Mouse (Mus musculus) brown adipose tissue, adult 24 weeks (tissue): ENCODE results near the gene Susd4. TPM values are rescaled to one million over a fixed set of nuclear protein-coding genes. Genes with fewer than 3 reads are reported as not detected.

Experiments used
- H3K27ac ChIP-seq: fragments of 200-500 bp; replicated peaks from 2 replicates; pipeline ENCODE4 v1.5.1; 2012; ENCODE audit warnings: low read depth, mild to moderate bottlenecking, low read length
- H3K4me1 ChIP-seq: fragments of 200-500 bp; 2 replicates; pipeline ENCODE4 v1.6.1; 2012; ENCODE audit warnings: low read length, mixed read lengths; ENCODE audit not compliant: control insufficient read depth, insufficient read depth, insufficient read length
- H3K4me3 ChIP-seq: fragments of 200-500 bp; 2 replicates; pipeline ENCODE4 v1.5.1; 2012; ENCODE audit warnings: low read depth, mild to moderate bottlenecking, low read length, moderate library complexity; ENCODE audit not compliant: insufficient read depth
- polyA plus RNA-seq: library from polyadenylated mRNA; stranded (reverse); fragments of >200 nt; gene quantifications from 2 replicates; pipeline ENCODE4 v1.2.4, GENCODE M21; 2012; ENCODE audit not compliant: missing spikeins, insufficient read depth, insufficient read length

Gene Susd4
- polyA plus RNA-seq, 1 experiment, result not detected

GRCm38 (mm10) chr1:182814566-182814965 lies 50.9 kb downstream of the Susd4 start:
- no peak overlapping the region for H3K4me3 ChIP-seq
- H3K4me1 ChIP-seq, result no peaks in the 10 kb centered on the region
- no peak overlapping the region for H3K27ac ChIP-seq

DNA sequence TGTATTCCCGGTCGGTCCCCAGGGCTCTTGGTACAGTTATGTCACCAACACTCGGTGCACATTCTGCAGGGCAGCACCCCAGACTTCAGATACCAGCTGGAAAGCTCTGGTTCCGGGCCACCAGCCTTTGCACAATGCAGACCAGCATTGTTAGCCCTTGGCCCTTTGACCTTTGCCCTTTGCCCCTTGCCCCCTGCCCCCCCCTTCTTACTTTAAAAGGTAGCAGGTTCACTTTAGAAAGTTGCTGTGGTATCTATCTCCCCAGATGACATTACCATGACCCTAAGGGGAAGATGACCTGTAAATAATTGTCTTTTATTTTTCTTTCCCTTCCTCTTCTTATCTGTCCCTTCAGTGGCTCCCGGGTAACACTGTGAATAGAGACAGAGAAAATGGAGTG lies 53.4 kb downstream of the Susd4 start:
- Histone ChIP-seq H3K4me1 (no peaks in the 10 kb centered on the region), H3K27ac (no peak overlapping the region), H3K4me3 (no peak overlapping the region)

DNA sequence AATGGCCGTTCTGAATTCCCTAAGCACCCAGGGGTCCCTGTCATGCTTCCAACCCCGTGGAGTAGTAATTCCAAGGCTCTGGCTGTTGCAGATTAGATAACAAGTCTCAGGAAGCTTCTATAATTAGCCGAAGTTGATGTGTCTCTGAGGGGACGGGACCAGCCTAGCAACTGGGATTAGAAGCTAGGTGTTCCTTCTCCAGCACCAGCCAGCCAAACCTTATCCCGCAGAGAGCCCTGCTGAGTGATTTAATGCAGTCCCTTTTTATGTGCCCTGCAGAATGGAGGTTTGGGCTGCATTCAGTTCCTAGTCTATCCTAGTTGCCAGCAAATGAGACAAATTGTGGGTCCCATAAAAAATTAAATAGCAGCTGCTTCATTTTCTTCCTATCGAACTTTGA lies 54.0 kb downstream of the Susd4 start:
- Histone ChIP-seq H3K4me1 (no peaks in the 10 kb centered on the region), H3K27ac (no peak overlapping the region), H3K4me3 (no peak overlapping the region)

DNA sequence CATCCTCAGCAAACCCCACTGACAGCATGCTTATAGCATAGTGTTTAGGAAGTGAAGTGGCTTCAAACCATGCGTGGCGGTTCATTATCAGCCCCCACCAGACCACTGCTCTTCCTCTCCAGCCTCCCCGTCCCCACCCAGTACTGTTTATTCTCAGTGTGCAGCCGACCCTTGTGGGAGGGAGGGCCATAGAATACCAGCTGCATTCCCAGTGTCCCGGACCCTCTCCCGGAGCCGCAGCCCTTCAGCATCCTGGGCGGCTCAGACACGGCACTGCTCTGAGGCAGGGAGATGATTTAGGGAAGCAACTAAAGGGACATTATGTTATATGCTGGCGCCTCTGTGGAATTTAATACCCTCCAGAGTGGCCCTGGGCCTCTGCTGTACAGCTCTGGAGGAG lies 55.3 kb downstream of the Susd4 start:
- H3K4me1 ChIP-seq, result no peaks in the 10 kb centered on the region
- H3K27ac ChIP-seq, result no peak overlapping the region
- H3K4me3 ChIP-seq, result no peak overlapping the region

DNA sequence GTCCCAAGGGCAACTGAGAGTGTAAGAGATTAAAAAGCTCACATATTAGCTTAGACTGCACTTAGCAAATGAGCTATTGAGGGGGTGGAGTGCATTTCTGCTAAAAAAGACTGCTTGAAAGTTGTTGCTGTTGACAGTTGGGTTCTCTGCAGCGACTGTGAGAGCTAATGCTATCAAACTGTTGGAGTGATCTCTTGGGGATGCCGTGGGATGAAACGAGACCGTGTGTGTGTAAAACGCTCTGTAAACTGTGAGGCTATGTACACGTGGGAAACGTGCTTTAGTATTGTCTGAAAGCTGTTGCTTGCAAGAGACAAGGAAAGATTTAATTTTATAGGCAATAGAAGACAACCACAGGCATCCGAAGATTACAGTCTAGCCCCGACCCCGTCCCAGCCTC lies 59.1 kb downstream of the Susd4 start:
- H3K4me1 ChIP-seq, result no peaks in the 10 kb centered on the region

GRCm38 (mm10) chr1:182823723-182824421 lies 60.2 kb downstream of the Susd4 start:
- no peak overlapping the region for H3K27ac ChIP-seq
- H3K4me3 ChIP-seq, result no peak overlapping the region

More for the DNA sequence above, 59.1 kb downstream of the Susd4 start:
- Histone ChIP-seq H3K4me3 (no peak overlapping the region), H3K27ac (no peak overlapping the region)

DNA sequence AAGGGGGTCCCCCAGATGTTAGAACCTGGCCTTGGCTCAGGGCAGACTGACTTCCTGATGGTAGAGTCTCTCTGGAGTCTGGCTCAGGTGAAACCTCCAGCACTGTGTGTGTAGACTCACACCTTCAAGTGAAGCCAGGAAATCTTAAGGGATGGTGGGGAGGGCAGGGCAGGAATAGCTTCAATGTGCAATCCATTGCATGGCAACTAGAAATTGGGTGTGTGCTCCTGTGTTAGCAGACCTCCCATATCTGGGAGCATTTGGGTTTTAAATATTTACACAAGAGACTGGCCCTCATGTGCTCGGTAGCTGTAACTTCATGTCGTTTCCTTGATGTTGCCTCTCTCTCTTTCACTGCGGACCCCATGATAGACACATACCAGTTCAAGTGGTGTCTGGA lies 62.9 kb downstream of the Susd4 start:
- no peaks in the 10 kb centered on the region for H3K4me1 ChIP-seq
- H3K27ac ChIP-seq, result no peak overlapping the region
- H3K4me3 ChIP-seq, result no peak overlapping the region

More at GRCm38 (mm10) chr1:182823723-182824421, 60.2 kb downstream of the Susd4 start:
- no peaks in the 10 kb centered on the region for H3K4me1 ChIP-seq

- Histone ChIP-seq H3K4me1 (no peaks in the 10 kb centered on the region), H3K27ac (no peak overlapping the region), H3K4me3 (no peak overlapping the region)
Observed at GRCm38 (mm10) chr1:182838061-182838460, 74.4 kb downstream of the Susd4 start.

DNA sequence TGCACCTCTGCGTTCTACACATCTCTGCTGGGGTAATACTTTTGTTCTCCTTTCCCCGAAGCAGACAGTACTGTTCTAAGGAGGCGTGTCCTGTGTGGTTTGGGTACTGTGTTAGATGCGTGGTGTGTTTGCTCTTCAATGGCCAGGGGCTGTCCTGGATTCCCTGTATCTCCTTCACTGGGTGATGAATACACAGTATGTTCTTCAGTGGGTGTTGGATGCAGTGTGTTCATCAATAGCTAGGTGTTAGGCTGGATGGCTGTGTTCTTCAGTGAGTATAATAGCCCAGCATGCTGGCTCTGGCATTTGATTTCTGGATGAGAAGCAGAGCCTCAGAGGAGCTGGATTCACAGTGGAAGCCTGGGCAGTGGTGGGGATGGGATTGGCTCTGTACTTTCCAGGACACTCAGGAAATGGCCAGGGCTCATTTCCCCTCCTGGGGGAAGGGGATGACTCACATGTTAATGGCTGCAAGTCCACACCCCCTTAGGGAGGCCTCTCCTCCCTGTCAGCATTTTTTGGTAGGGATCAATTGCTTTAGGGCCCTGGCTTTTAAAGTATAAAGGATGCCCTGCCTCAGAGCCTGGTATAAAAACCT lies 75.8 kb downstream of the Susd4 start:
- no peaks in the 10 kb centered on the region for H3K4me1 ChIP-seq
- no peak overlapping the region for H3K4me3 ChIP-seq
- no peak overlapping the region for H3K27ac ChIP-seq

- Histone ChIP-seq H3K4me1 (no peaks in the 10 kb centered on the region), H3K4me3 (no peak overlapping the region), H3K27ac (no peak overlapping the region)
Observed at GRCm38 (mm10) chr1:182840011-182840410, 76.4 kb downstream of the Susd4 start.

DNA sequence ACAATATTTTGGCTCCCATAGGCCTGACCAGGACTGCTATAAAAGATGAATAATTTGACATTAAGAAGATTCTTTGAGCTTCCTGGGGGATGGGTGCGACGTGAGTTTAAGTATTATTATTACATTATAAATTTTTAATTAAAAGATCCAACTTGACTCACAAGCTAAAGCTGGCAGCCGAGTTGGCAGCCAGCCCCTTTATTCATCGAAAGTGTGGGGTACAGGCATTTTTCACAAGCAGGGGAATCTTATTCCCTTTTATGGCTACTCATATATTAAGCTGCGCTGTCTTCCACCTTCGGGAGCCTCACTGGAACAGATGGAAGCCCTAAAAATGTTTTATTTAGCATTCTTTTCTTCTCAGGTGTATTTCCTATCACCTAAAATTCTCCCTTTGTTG lies 76.9 kb downstream of the Susd4 start:
- Histone ChIP-seq H3K27ac (no peak overlapping the region), H3K4me3 (no peak overlapping the region), H3K4me1 (no peaks in the 10 kb centered on the region)

GRCm38 (mm10) chr1:182849556-182849955 lies 85.9 kb downstream of the Susd4 start:
- no peak overlapping the region for H3K27ac ChIP-seq
- H3K4me3 ChIP-seq, result no peak overlapping the region
- no peaks in the 10 kb centered on the region for H3K4me1 ChIP-seq

DNA sequence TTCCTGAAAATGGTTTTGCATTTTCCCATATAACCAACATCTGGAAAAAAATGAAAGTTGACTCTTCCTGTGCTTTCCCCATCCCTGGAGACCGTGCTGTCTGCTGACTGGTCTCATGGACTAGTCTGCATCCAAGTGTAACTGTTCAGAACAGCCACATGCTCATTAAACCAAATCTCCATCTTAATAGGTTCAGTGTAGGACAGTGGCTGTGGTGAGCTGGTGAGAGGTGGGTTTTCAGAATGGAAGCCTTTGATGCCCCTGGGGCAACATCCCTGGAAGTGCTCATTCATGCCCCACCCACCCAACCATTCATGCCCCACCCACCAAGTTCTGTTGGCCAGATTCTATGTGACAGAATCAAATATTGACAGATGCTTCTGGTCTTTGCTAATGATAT lies 86.4 kb downstream of the Susd4 start:
- Histone ChIP-seq H3K4me1 (no peaks in the 10 kb centered on the region), H3K4me3 (no peak overlapping the region), H3K27ac (no peak overlapping the region)

- H3K4me1 ChIP-seq, result no peaks in the 10 kb centered on the region
- H3K4me3 ChIP-seq, result no peak overlapping the region
- no peak overlapping the region for H3K27ac ChIP-seq
Observed at GRCm38 (mm10) chr1:182852158-182852557, 88.5 kb downstream of the Susd4 start.

GRCm38 (mm10) chr1:182856636-182857035 lies 93.0 kb downstream of the Susd4 start:
- no peak overlapping the region for H3K27ac ChIP-seq
- no peak overlapping the region for H3K4me3 ChIP-seq
- H3K4me1 ChIP-seq, result no peaks in the 10 kb centered on the region

DNA sequence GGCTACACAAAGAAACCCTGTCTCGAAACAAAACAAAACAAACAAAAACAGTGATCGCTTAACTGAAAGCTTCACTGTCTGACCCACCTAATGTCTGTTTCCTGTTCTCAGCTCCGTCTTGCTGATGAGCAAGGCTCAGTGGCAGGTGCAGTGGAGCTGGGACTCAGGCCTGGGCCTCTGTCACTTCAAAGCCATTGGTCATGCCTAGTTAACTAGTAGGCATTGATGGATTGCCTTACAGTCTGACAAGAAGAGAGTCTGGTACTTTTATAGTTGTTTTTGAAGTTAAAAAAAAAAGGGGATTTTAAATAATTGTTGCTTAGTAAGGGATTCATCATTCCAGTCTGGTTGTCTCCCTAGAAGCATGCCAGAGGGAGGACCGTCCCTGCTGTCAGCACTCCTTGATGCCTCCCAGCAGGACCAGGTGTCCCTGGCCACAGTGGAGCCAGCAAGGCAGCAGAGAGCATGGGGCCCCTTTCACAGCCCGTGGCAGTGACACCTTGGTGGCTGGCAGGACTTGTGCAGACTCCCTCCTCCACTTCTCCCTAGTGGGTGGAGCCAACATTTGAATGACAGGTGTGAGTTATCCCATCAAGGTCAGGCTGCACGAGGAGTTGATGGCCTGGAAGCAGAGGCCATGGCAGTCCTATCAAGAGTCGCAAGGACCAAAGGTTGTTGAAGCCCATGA lies 98.2 kb downstream of the Susd4 start:
- Histone ChIP-seq H3K27ac (no peak overlapping the region), H3K4me1 (no peaks in the 10 kb centered on the region), H3K4me3 (no peak overlapping the region)
